16 mouse cellular contexts compared by ENCODE assay signal in genomic region chr2:117195578-117195977, GRCm38 (mm10). TPM values are rescaled to one million over a fixed set of nuclear protein-coding genes. Genes with fewer than 3 reads are reported as not detected.
A peak's percentile ranks its signal among the peaks of the same experiment; 100 is the strongest.
DNase-seq lines count a peak whose midpoint lies in the region; ATAC-seq and TF ChIP-seq lines count a peak whose summit lies in the region.
"Had no signal": no experiment of that assay in that cellular context is flagged by ENCODE, and none has a peak within 500 bp of the region (broad histone marks: within the 10 kb centered on the region; RNA-seq: fewer than 3 reads in every experiment).

No protein-coding gene starts in this region.

- H3K4me2 ChIP-seq in liver, embryonic 11.5 days: no peak overlapping the region
- H3K4me2 ChIP-seq: embryonic facial prominence, embryonic 12.5 days; lung, embryonic 15.5 days; neural tube, embryonic 15.5 days had no signal

- TF ChIP-seq POLR2A in heart, adult 2 months (IDR thresholded peaks at IDR 0.05; ENCODE audit: insufficient read depth, low read depth, low read length): no peak

- H3K4me3 ChIP-seq in heart, adult 2 months: no peak overlapping the region
- H3K4me3 ChIP-seq in liver, embryonic 11.5 days (ENCODE audit: low read depth, low read length): no peak overlapping the region
- H3K4me3 ChIP-seq: embryonic facial prominence, embryonic 12.5 days; heart, embryonic 10.5 days; lung, embryonic 15.5 days; neural tube, embryonic 15.5 days had no signal

- H3K79me2 ChIP-seq in heart, adult 2 months (replicated peaks; ENCODE audit: control insufficient read depth, insufficient read depth, low read length): no peaks in the 10 kb centered on the region

- H3K27me3 ChIP-seq in heart, adult 2 months (ENCODE audit: control insufficient read depth, insufficient read depth, low read length): no peaks in the 10 kb centered on the region
- H3K27me3 ChIP-seq in liver, embryonic 11.5 days (replicated peaks; ENCODE audit: control insufficient read depth, insufficient read depth, low read length): no peaks in the 10 kb centered on the region
- H3K27me3 ChIP-seq: embryonic facial prominence, embryonic 12.5 days; lung, embryonic 15.5 days; neural tube, embryonic 15.5 days had no signal

- peaks cover 2% of the 10 kb centered on the region for H3K4me1 ChIP-seq in heart, adult 2 months (ENCODE audit: control insufficient read depth, insufficient read depth, low read length)
- no peaks in the 10 kb centered on the region for H3K4me1 ChIP-seq in liver, embryonic 11.5 days (replicated peaks; ENCODE audit: control insufficient read depth, insufficient read depth, low read length)
- H3K4me1 ChIP-seq: embryonic facial prominence, embryonic 12.5 days had no signal

- H3K9ac ChIP-seq in heart, adult 2 months (ENCODE audit: low read depth, low read length): no peak overlapping the region
- no peak overlapping the region for H3K9ac ChIP-seq in liver, embryonic 11.5 days (ENCODE audit: low read depth, low read length)
- H3K9ac ChIP-seq: embryonic facial prominence, embryonic 12.5 days; lung, embryonic 15.5 days; neural tube, embryonic 15.5 days had no signal

- no peaks in the 10 kb centered on the region for H3K36me3 ChIP-seq in heart, adult 2 months (ENCODE audit: control insufficient read depth, insufficient read depth, low read length)
- no peaks in the 10 kb centered on the region for H3K36me3 ChIP-seq in liver, embryonic 11.5 days (ENCODE audit: control insufficient read depth, insufficient read depth, low read length)
- H3K36me3 ChIP-seq: embryonic facial prominence, embryonic 12.5 days; heart, embryonic 10.5 days; lung, embryonic 15.5 days; neural tube, embryonic 15.5 days had no signal

- DNase-seq in heart, adult 2 months: no peak
- DNase-seq in heart, adult 8-10 months (ENCODE audit: low spot score): no peak
- DNase-seq in left cerebral cortex, postnatal 14 days (ENCODE audit: low spot score in 2 of 2): peak; percentile 55 to 66
- DNase-seq in left cerebral cortex, adult 11 months (ENCODE audit: low spot score): no peak
- DNase-seq in layer of hippocampus, adult 8-10 months (ENCODE audit: low spot score in 2 of 2): peak; percentile 44 to 48
- peak; percentile 40 to 53 for DNase-seq in right cerebral cortex, postnatal 36 days (ENCODE audit: low spot score in 2 of 2)
- no peak for DNase-seq in adrenal gland, adult 8-10 months
- no peak for DNase-seq in liver, embryonic 11.5 days (ENCODE audit: low spot score)
- DNase-seq: adrenal gland, adult 2 months; cerebellum, adult 2 months; heart, postnatal 36 days had no signal

- TF ChIP-seq EP300 in heart, adult 2 months (IDR thresholded peaks at IDR 0.05; ENCODE audit: insufficient read depth, low read depth, low read length): no peak

- intact Hi-C loops in heart, adult 2 months (cut with DNase I): no loop called here
- intact Hi-C loops in left cerebral cortex, postnatal 14 days (cut with DNase I): loop anchor here (5.0 kb wide), 1 partner anchor 37 kb away; no protein-coding TSS in a partner anchor

- 24% methylated on average over 7 of the region's 7 CpGs for WGBS in heart, adult 2 months
- 36% methylated on average over 7 of the region's 7 CpGs for WGBS in liver, embryonic 11.5 days

- ATAC-seq in liver, embryonic 11.5 days (replicated peaks; ENCODE audit: low FRiP score): no peak
- ATAC-seq: inflammation-experienced regulatory T-cells, adult 6 months had no signal

- TF ChIP-seq CTCF in heart, adult 2 months (IDR thresholded peaks at IDR 0.05): no peak

- no peaks in the 10 kb centered on the region for H3K9me3 ChIP-seq in liver, embryonic 11.5 days (ENCODE audit: control insufficient read depth, low read length)
- H3K9me3 ChIP-seq: embryonic facial prominence, embryonic 12.5 days; heart, embryonic 10.5 days; lung, embryonic 15.5 days; neural tube, embryonic 15.5 days had no signal

- H3K27ac ChIP-seq in heart, adult 2 months: peak overlapping the region; percentile 36; the same call in 1 of the 2 replicates
- no peak overlapping the region for H3K27ac ChIP-seq in liver, embryonic 11.5 days (ENCODE audit: low read depth, low read length)
- H3K27ac ChIP-seq: embryonic facial prominence, embryonic 12.5 days; heart, embryonic 10.5 days; lung, embryonic 15.5 days; neural tube, embryonic 15.5 days had no signal

RNA-seq across cellular contexts. Expression of gene Fam98b, which starts 54.0 kb away (rescaled TPM):
- 10 to 100 TPM; 21.5 to 22.2 TPM for total RNA-seq in heart, adult 2 months (2021)
- polyA plus RNA-seq in heart, adult 2 months (2012; rRNA removed): 7.5 and 12.4 TPM in 2 replicates
- total RNA-seq in heart, adult 8-10 months (2022): 10 to 100 TPM; 22.3 to 24.3 (median 22.8) TPM
- 10 to 100 TPM; 46.1 to 46.6 TPM for total RNA-seq in left cerebral cortex, postnatal 14 days (2021)
- 10 to 100 TPM; 48.7 to 56.0 (median 51.8) TPM for total RNA-seq in layer of hippocampus, adult 8-10 months (2022)
- 10 to 100 TPM; 42.9 to 56.9 (median 48.5) TPM for total RNA-seq in adrenal gland, adult 8-10 months (2022)
- 4.1 and 6.3 TPM in 2 replicates for polyA plus RNA-seq in liver, embryonic 11.5 days (2014; fragmentation: Nextera tagmentation; extraction: Ambion mirVana)

Comparison
In these comparisons a context has a peak if more than half of its experiments do, and no peak if none do; other contexts are left out.
1. DNase-seq: peak in left cerebral cortex, postnatal 14 days (2 of 2), layer of hippocampus, adult 8-10 months (2 of 2) and right cerebral cortex, postnatal 36 days (2 of 2); none in heart, adult 2 months (0 of 2), heart, adult 8-10 months (single experiment), left cerebral cortex, adult 11 months (single experiment), adrenal gland, adult 8-10 months (single experiment) and liver, embryonic 11.5 days (single experiment).